9 mouse cellular contexts compared by ENCODE assay signal in genomic region chr15:98617176-98617537, GRCm38 (mm10). TPM values are rescaled to one million over a fixed set of nuclear protein-coding genes. Genes with fewer than 3 reads are reported as not detected.
A peak's percentile ranks its signal among the peaks of the same experiment; 100 is the strongest.
DNase-seq lines count a peak whose midpoint lies in the region; ATAC-seq and TF ChIP-seq lines count a peak whose summit lies in the region.
"Had no signal": no experiment of that assay in that cellular context is flagged by ENCODE, and none has a peak within 500 bp of the region (broad histone marks: within the 10 kb centered on the region; RNA-seq: fewer than 3 reads in every experiment).

No protein-coding gene starts in this region.

- no peak for TF ChIP-seq POLR2A in ES-Bruce4 (IDR thresholded peaks at IDR 0.05; ENCODE audit: insufficient read depth, low read length)

- H3K4me2 ChIP-seq in embryonic facial prominence, embryonic 14.5 days (ENCODE audit: low read depth, low read length): peak overlapping the region; percentile 38
- peak overlapping the region; percentile 43 for H3K4me2 ChIP-seq in heart, embryonic 15.5 days

- TF ChIP-seq CTCF in ES-Bruce4 (IDR thresholded peaks at IDR 0.05; ENCODE audit: low read depth, low read length): peak; percentile 55

- 1% methylated on average over 12 of the region's 12 CpGs for WGBS in embryonic facial prominence, embryonic 14.5 days
- 1% methylated on average over 12 of the region's 12 CpGs for WGBS in heart, embryonic 15.5 days

- peak; percentile 70 for ATAC-seq in embryonic facial prominence, embryonic 14.5 days (ENCODE audit: low read depth)
- no peak for ATAC-seq in heart, embryonic 15.5 days (replicated peaks; ENCODE audit: insufficient number of reproducible peaks, insufficient read depth, low FRiP score, low read depth)
- ATAC-seq in inflammation-experienced regulatory T-cells, adult 6 months: no peak

- DNase-seq in adrenal gland, postnatal 36 days: peak; percentile 76 to 79
- peak; percentile 74 for DNase-seq in embryonic facial prominence, embryonic 14.5 days (ENCODE audit: low spot score)
- peak; percentile 82 for DNase-seq in kidney, postnatal 14 days
- peak; percentile 68 to 74 for DNase-seq in lung, adult 18-20 months
- DNase-seq in retina, adult 2 months (ENCODE audit: low read depth, low spot score): peak; percentile 64

- no peak overlapping the region for H3K4me3 ChIP-seq in ES-Bruce4 (ENCODE audit: low read depth, low read length)
- H3K4me3 ChIP-seq in embryonic facial prominence, embryonic 14.5 days (ENCODE audit: low read depth, low read length): no peak overlapping the region
- H3K4me3 ChIP-seq in heart, embryonic 15.5 days: no peak overlapping the region

- H3K36me3 ChIP-seq in ES-Bruce4 (ENCODE audit: control insufficient read depth, insufficient read depth, low read length, poor library complexity, severe bottlenecking): no peaks in the 10 kb centered on the region
- no peaks in the 10 kb centered on the region for H3K36me3 ChIP-seq in embryonic facial prominence, embryonic 14.5 days (ENCODE audit: control insufficient read depth, insufficient read depth, low read length)
- H3K36me3 ChIP-seq in heart, embryonic 15.5 days: no peaks in the 10 kb centered on the region

- H3K9ac ChIP-seq in ES-Bruce4 (ENCODE audit: low read depth, poor library complexity, severe bottlenecking): no peak overlapping the region
- H3K9ac ChIP-seq in embryonic facial prominence, embryonic 14.5 days (ENCODE audit: low read depth, low read length): no peak overlapping the region
- no peak overlapping the region for H3K9ac ChIP-seq in heart, embryonic 15.5 days

- TF ChIP-seq EP300 in ES-Bruce4 (IDR thresholded peaks at IDR 0.05; ENCODE audit: insufficient read depth, low read depth, low read length): no peak

- H3K27me3 ChIP-seq in ES-Bruce4 (ENCODE audit: control insufficient read depth, insufficient read depth, low read length, poor library complexity, severe bottlenecking): no peaks in the 10 kb centered on the region
- H3K27me3 ChIP-seq in embryonic facial prominence, embryonic 14.5 days (replicated peaks; ENCODE audit: control insufficient read depth, insufficient read depth, low read length): no peaks in the 10 kb centered on the region
- 0 out of 2 replicates have a peak, but pooled peaks cover 2% of the 10 kb centered on the region for H3K27me3 ChIP-seq in heart, embryonic 15.5 days

- no peak overlapping the region for H3K27ac ChIP-seq in ES-Bruce4 (ENCODE audit: insufficient read depth, low read length)
- H3K27ac ChIP-seq in embryonic facial prominence, embryonic 14.5 days (replicated peaks; ENCODE audit: low read depth, low read length): no peak overlapping the region
- no peak overlapping the region for H3K27ac ChIP-seq in heart, embryonic 15.5 days
- H3K27ac ChIP-seq: macrophage had no signal

- H3K4me1 ChIP-seq in ES-Bruce4 (ENCODE audit: control insufficient read depth, insufficient read depth, low read length): peaks cover 4% of the 10 kb centered on the region
- H3K4me1 ChIP-seq in embryonic facial prominence, embryonic 14.5 days (ENCODE audit: control insufficient read depth, insufficient read depth, low read length): 0 out of 2 replicates have a peak, but pooled peaks cover 6% of the 10 kb centered on the region
- peaks cover 35% of the 10 kb centered on the region for H3K4me1 ChIP-seq in heart, embryonic 15.5 days (replicated peaks)

- H3K9me3 ChIP-seq in ES-Bruce4 (replicated peaks; ENCODE audit: control insufficient read depth, insufficient read depth, low read length, poor library complexity, severe bottlenecking): no peaks in the 10 kb centered on the region
- H3K9me3 ChIP-seq in embryonic facial prominence, embryonic 14.5 days (ENCODE audit: control insufficient read depth, low read length): no peaks in the 10 kb centered on the region
- H3K9me3 ChIP-seq in heart, embryonic 15.5 days (replicated peaks): no peaks in the 10 kb centered on the region

RNA-seq across cellular contexts. Expression of gene Adcy6, which starts 7.3 kb away (rescaled TPM):
- polyA plus RNA-seq in ES-Bruce4 (2011; ENCODE audit: insufficient read depth, insufficient read length, low read depth, missing spikeins): 12.5 and 12.8 TPM in 2 replicates
- 10 to 100 TPM; 43.8 to 62.6 TPM for total RNA-seq in adrenal gland, postnatal 36 days (2021)
- polyA plus RNA-seq in embryonic facial prominence, embryonic 14.5 days (2014; fragmentation: Nextera tagmentation; extraction: Ambion mirVana): 14.9 and 18.8 TPM in 2 replicates
- 36.5 and 43.0 TPM in 2 replicates for polyA plus RNA-seq in heart, embryonic 15.5 days (2015; fragmentation: Nextera tagmentation; extraction: Ambion mirVana)
- polyA plus RNA-seq in inflammation-experienced regulatory T-cells, adult 6 months (2017; shearing (Covaris generic)): under 1 TPM in 2 of 3 experiments, not detected in 1; 0.28 to 0.44 TPM

RNA-seq across cellular contexts. Expression of gene Cacnb3, which starts 13.5 kb away (rescaled TPM):
- polyA plus RNA-seq in ES-Bruce4 (2011; ENCODE audit: insufficient read depth, insufficient read length, low read depth, missing spikeins): 16.8 and 18.7 TPM in 2 replicates
- total RNA-seq in adrenal gland, postnatal 36 days (2021): 10 to 100 TPM; 10.2 to 13.3 TPM
- 29.0 and 37.0 TPM in 2 replicates for polyA plus RNA-seq in embryonic facial prominence, embryonic 14.5 days (2014; fragmentation: Nextera tagmentation; extraction: Ambion mirVana)
- 8.7 and 12.8 TPM in 2 replicates for polyA plus RNA-seq in heart, embryonic 15.5 days (2015; fragmentation: Nextera tagmentation; extraction: Ambion mirVana)
- polyA plus RNA-seq in inflammation-experienced regulatory T-cells, adult 6 months (2017; shearing (Covaris generic)): under 1 TPM in 2 of 3 experiments, not detected in 1; 0.30 to 0.38 TPM

RNA-seq across cellular contexts. Expression of gene Ddx23, which starts 45.5 kb away (rescaled TPM):
- 121 TPM in 2 replicates for polyA plus RNA-seq in ES-Bruce4 (2011; ENCODE audit: insufficient read depth, insufficient read length, low read depth, missing spikeins)
- 10 to 100 TPM; 75.5 to 84.3 TPM for total RNA-seq in adrenal gland, postnatal 36 days (2021)
- polyA plus RNA-seq in embryonic facial prominence, embryonic 14.5 days (2014; fragmentation: Nextera tagmentation; extraction: Ambion mirVana): 21.5 and 23.4 TPM in 2 replicates
- polyA plus RNA-seq in heart, embryonic 15.5 days (2015; fragmentation: Nextera tagmentation; extraction: Ambion mirVana): 16.1 and 17.8 TPM in 2 replicates
- 10 to 100 TPM; 15.4 to 37.0 (median 37.0) TPM for polyA plus RNA-seq in inflammation-experienced regulatory T-cells, adult 6 months (2017; shearing (Covaris generic))

RNA-seq across cellular contexts. Expression of gene 4930415O20Rik, which starts 46.4 kb away (rescaled TPM):
- 1.7 and 2.6 TPM in 2 replicates for polyA plus RNA-seq in ES-Bruce4 (2011; ENCODE audit: insufficient read depth, insufficient read length, low read depth, missing spikeins)
- total RNA-seq in adrenal gland, postnatal 36 days (2021): 1 to 10 TPM in 1 of 2 experiments, under 1 TPM in 1; 0.83 to 1.1 TPM
- polyA plus RNA-seq in embryonic facial prominence, embryonic 14.5 days (2014; fragmentation: Nextera tagmentation; extraction: Ambion mirVana): not detected in 2 replicates
- 0.40 and 0.74 TPM in 2 replicates for polyA plus RNA-seq in heart, embryonic 15.5 days (2015; fragmentation: Nextera tagmentation; extraction: Ambion mirVana)
- not detected for polyA plus RNA-seq in inflammation-experienced regulatory T-cells, adult 6 months (2017; shearing (Covaris generic))
- polyA plus RNA-seq: macrophage had no signal

RNA-seq across cellular contexts. Expression of gene Ccnt1, which starts 46.4 kb away (rescaled TPM):
- polyA plus RNA-seq in ES-Bruce4 (2011; ENCODE audit: insufficient read depth, insufficient read length, low read depth, missing spikeins): 66.8 and 73.1 TPM in 2 replicates
- 10 to 100 TPM; 55.6 to 67.1 TPM for total RNA-seq in adrenal gland, postnatal 36 days (2021)
- 47.9 and 51.3 TPM in 2 replicates for polyA plus RNA-seq in embryonic facial prominence, embryonic 14.5 days (2014; fragmentation: Nextera tagmentation; extraction: Ambion mirVana)
- 33.2 and 38.0 TPM in 2 replicates for polyA plus RNA-seq in heart, embryonic 15.5 days (2015; fragmentation: Nextera tagmentation; extraction: Ambion mirVana)
- polyA plus RNA-seq in inflammation-experienced regulatory T-cells, adult 6 months (2017; shearing (Covaris generic)): 10 to 100 TPM; 69.3 to 99.2 (median 86.3) TPM
